Mouse (Mus musculus) embryonic facial prominence, embryonic 15.5 days (tissue): ENCODE data around the gene Rtn4ip1. TPM values are rescaled to one million over a fixed set of nuclear protein-coding genes. Genes with fewer than 3 reads are reported as not detected.
"Not testable (repeated sequence)": the region's sequence is repeated elsewhere in the genome, so short reads cannot be mapped to it uniquely, and the experiment has no call there.

Source experiments
- ATAC-seq: fragments of 200-750 bp; cut with Nextera tagmentation; 2 replicates; pipeline ENCODE4 v1.8.0; 2017; ENCODE audit warnings: low read depth, moderate TSS enrichment; ENCODE audit not compliant: insufficient number of reproducible peaks, low FRiP score, low TSS enrichment
- H3K27ac ChIP-seq: fragments of 300-500 bp; sonication (generic); replicated peaks from 2 replicates; pipeline ENCODE4 v1.5.1; 2015; ENCODE audit warnings: mild to moderate bottlenecking, inconsistent platforms
- H3K27me3 ChIP-seq: fragments of 300-500 bp; sonication (generic); 2 replicates; pipeline ENCODE4 v1.6.1; 2015; ENCODE audit warnings: inconsistent platforms
- H3K36me3 ChIP-seq: fragments of 300-500 bp; sonication (generic); 2 replicates; pipeline ENCODE4 v1.6.1; 2015; ENCODE audit warnings: mild to moderate bottlenecking, inconsistent platforms
- H3K4me1 ChIP-seq: fragments of 300-500 bp; sonication (generic); 2 replicates; pipeline ENCODE4 v1.6.1; 2015; ENCODE audit warnings: inconsistent platforms
- H3K4me2 ChIP-seq: fragments of 300-500 bp; sonication (generic); replicated peaks from 2 replicates; pipeline ENCODE4 v1.6.1; 2015; ENCODE audit warnings: mild to moderate bottlenecking, inconsistent platforms
- H3K4me3 ChIP-seq: fragments of 300-500 bp; sonication (generic); replicated peaks from 2 replicates; pipeline ENCODE4 v1.5.1; 2015; ENCODE audit warnings: mild to moderate bottlenecking, inconsistent platforms
- H3K9ac ChIP-seq: fragments of 300-500 bp; sonication (generic); 2 replicates; pipeline ENCODE4 v1.6.1; 2015; ENCODE audit warnings: inconsistent platforms
- H3K9me3 ChIP-seq: fragments of 300-500 bp; sonication (generic); replicated peaks from 2 replicates; pipeline ENCODE4 v1.6.1; 2016; ENCODE audit warnings: inconsistent platforms
- WGBS: fragments of 180-500 bp; shearing (Covaris S2); methylation state at CpG from one replicate; pipeline ENCODE4 v1.1.7; 2015; 5-methylcytosine and 5-hydroxymethylcytosine counted together
- polyA plus RNA-seq: library from polyadenylated mRNA; unstranded; fragments of >200 nt; fragmentation: Nextera tagmentation; extraction: Ambion mirVana; gene quantifications from 2 replicates; pipeline ENCODE4 v1.2.1, GENCODE M21; 2015

Rtn4ip1 gene
- polyA plus RNA-seq, 1 experiment from 2014 or later = 11.6 TPM

DNA sequence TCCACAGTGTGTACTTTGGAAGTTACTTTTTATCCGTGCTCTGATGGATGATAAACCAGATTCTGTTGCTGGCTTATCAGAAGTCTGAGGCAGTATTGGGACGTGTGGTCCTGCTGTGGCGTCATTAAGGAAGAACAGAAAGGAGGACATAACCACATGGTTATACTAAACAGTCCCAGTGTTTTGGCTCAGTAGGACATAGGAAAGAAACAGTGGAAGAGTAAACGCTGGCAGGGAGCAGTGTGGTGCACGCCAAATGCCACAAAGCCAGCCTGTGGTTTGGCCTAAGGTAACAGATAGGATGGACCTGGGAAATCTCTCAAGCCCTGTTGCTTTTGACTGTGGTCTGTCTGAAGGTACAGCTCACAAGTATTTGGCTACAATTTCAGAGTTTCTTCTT, 27.0 kb downstream of the Rtn4ip1 start:
- 64% methylated on average over 5 of the region's 5 CpGs for WGBS
- Histone ChIP-seq H3K4me2 (no peak overlapping the region), H3K36me3 (0 out of 2 replicates have a peak, but pooled peaks cover 3% of the 10 kb centered on the region), H3K9ac (no peak overlapping the region), H3K27ac (no peak overlapping the region), H3K4me1 (no peaks in the 10 kb centered on the region), H3K4me3 (no peak overlapping the region), H3K9me3 (no peaks in the 10 kb centered on the region), H3K27me3 (no peaks in the 10 kb centered on the region)
- no peak for ATAC-seq

DNA sequence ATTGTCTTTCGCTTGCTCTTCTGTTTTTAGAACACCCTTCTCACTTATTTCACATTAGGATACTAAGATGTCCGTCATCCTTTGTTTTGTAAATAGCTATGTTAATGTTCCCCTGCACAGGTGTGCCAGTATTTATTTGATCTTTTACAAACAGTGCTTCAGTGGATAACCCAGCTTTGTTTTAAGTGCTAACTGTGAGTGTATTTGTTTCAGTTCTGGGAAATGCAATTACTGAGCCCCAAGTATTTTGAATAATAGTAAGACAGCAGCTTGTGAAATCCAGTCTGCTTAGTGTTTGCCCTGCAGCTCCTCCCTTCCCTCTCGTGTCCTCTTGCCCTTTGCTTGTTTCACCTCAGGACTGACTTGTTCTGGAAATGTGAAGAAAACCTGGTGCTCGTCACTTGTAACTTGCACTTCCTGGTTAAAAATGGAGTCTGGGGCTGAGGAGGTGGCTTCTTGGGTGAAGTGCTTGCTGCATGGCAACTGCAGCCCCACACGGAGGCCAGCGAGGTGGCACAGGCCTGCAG, 37.6 kb downstream of the Rtn4ip1 start:
- H3K9ac ChIP-seq = no peak overlapping the region

DNA sequence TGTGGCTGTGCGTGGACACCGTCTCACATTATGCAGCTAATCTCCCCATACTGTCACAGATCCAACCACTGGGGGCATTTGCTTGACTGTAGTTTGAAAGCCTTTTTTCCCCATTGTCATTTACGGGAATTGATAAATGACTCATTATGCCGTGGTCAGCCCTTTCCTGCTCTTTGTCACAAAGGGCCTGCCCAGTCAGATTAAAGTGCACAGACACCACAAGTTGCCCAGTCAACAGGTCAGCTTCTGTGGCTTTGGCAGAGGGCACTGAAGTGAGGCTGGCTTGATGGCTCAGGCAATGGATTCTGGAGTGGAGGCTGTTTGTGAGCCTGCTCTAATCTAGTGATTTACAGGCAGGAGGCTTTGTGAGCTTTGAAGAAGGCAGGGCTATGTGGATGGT, 42.1 kb downstream of the Rtn4ip1 start:
- Histone ChIP-seq H3K36me3 (no peaks in the 10 kb centered on the region), H3K4me2 (no peak overlapping the region), H3K9me3 (no peaks in the 10 kb centered on the region), H3K4me1 (no peaks in the 10 kb centered on the region), H3K4me3 (no peak overlapping the region), H3K27ac (no peak overlapping the region), H3K27me3 (no peaks in the 10 kb centered on the region), H3K9ac (no peak overlapping the region)
- WGBS = 82% methylated on average over 4 of the region's 4 CpGs
- ATAC-seq = no peak

More for the DNA sequence above, 37.6 kb downstream of the Rtn4ip1 start:
- H3K4me2 ChIP-seq = no peak overlapping the region
- H3K27ac ChIP-seq = no peak overlapping the region
- H3K4me1 ChIP-seq = no peaks in the 10 kb centered on the region
- 71% methylated on average over 6 of the region's 6 CpGs for WGBS
- H3K4me3 ChIP-seq = no peak overlapping the region
- no peaks in the 10 kb centered on the region for H3K9me3 ChIP-seq
- H3K27me3 ChIP-seq = no peaks in the 10 kb centered on the region
- H3K36me3 ChIP-seq = no peaks in the 10 kb centered on the region; the same call in 1 of the 2 replicates
- no peak for ATAC-seq

DNA sequence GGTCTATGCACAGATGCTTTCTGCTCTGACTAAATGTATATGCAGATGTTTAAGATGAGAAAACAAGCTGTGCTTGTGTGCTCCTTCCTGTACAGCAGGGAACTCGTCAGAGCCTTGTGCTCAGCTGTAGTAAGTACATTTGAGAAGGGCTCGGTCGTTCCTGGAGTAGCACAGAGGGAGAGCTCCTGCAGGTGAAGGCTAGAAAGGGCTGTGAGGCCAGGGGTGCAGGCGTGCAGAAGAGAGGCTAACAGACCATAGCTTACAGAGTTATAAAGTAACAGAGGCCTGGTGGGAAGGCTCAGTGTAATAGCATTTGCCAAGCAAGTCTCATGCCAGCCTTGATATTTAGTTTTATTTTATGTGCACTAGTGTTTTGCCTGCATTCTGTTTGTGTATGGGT, 43.8 kb downstream of the Rtn4ip1 start:
- no peak for ATAC-seq
- no peaks in the 10 kb centered on the region for H3K36me3 ChIP-seq
- H3K9ac ChIP-seq = no peak overlapping the region
- H3K9me3 ChIP-seq = no peaks in the 10 kb centered on the region
- H3K4me1 ChIP-seq = no peaks in the 10 kb centered on the region
- 65% methylated on average over 4 of the region's 4 CpGs for WGBS
- H3K27me3 ChIP-seq = no peaks in the 10 kb centered on the region
- no peak overlapping the region for H3K4me2 ChIP-seq
- no peak overlapping the region for H3K4me3 ChIP-seq
- no peak overlapping the region for H3K27ac ChIP-seq

- Histone ChIP-seq H3K36me3 (no peaks in the 10 kb centered on the region), H3K4me3 (no peak overlapping the region), H3K9me3 (no peaks in the 10 kb centered on the region), H3K9ac (no peak overlapping the region), H3K27ac (no peak overlapping the region), H3K4me1 (no peaks in the 10 kb centered on the region), H3K4me2 (no peak overlapping the region), H3K27me3 (no peaks in the 10 kb centered on the region)
- no peak for ATAC-seq
These were observed 52.3 kb downstream of the Rtn4ip1 start for GRCm38 (mm10) chr10:43953942-43954341.

DNA sequence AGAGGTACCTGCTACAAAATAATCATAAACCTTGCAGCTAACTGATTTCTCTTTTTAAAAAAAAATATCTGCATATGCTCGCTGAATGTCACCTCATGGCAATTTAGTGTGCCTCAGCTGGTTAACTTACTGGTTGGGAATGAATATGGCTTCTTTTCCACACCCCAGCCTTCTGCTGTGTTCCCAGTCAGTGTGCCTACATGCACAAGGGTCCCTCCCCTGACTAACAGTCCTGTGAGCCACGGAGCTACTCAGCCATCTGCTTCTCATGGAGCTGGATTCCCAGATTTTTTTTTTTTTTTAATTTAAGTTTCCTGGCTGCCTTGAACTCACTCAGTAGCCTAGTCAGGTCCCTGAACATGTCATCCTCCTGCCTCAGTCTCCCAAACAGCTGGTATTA, 63.3 kb downstream of the Rtn4ip1 start:
- Histone ChIP-seq H3K9ac (no peak overlapping the region), H3K4me3 (no peak overlapping the region), H3K9me3 (no peaks in the 10 kb centered on the region), H3K36me3 (no peaks in the 10 kb centered on the region), H3K27ac (no peak overlapping the region), H3K4me1 (no peaks in the 10 kb centered on the region), H3K4me2 (no peak overlapping the region), H3K27me3 (no peaks in the 10 kb centered on the region)
- ATAC-seq = no peak
- 52% methylated on average over 2 of the region's 2 CpGs for WGBS

DNA sequence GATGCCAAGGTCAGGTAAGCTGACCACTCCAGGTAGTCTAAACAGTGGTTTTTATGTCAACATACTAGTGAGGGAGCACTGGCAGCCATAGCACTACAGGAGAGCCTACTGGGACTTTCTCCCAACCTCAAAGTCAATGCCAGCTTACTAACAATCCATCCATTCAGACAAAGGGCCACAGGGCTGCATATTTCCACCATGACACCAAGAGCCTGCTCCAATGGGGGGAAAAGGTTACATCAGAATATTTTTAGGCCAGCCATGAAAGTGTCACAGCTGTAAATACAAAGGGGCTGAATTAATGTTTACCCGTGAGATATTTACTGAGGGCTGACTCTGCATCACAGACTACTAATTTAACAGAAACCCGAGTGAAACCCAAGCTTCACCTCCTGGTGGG, 71.6 kb downstream of the Rtn4ip1 start:
- Histone ChIP-seq H3K36me3 (no peaks in the 10 kb centered on the region), H3K4me2 (no peak overlapping the region), H3K9me3 (no peaks in the 10 kb centered on the region), H3K9ac (no peak overlapping the region), H3K4me1 (no peaks in the 10 kb centered on the region), H3K4me3 (no peak overlapping the region), H3K27ac (no peak overlapping the region), H3K27me3 (no peaks in the 10 kb centered on the region)
- WGBS = 48% methylated on average over 2 of the region's 2 CpGs
- ATAC-seq = no peak

- Histone ChIP-seq H3K9ac (no peak overlapping the region), H3K36me3 (no peaks in the 10 kb centered on the region), H3K4me2 (no peak overlapping the region), H3K4me1 (no peaks in the 10 kb centered on the region), H3K4me3 (no peak overlapping the region), H3K9me3 (no peaks in the 10 kb centered on the region), H3K27ac (no peak overlapping the region), H3K27me3 (no peaks in the 10 kb centered on the region)
- WGBS = 53% methylated on average over 3 of the region's 3 CpGs
- ATAC-seq = no peak
These were observed 75.7 kb downstream of the Rtn4ip1 start for GRCm38 (mm10) chr10:43977353-43977752.

- WGBS = 70% methylated on average over 1 of the region's 1 CpGs
These were observed 78.5 kb downstream of the Rtn4ip1 start for GRCm38 (mm10) chr10:43980080-43980479.

GRCm38 (mm10) chr10:43980742-43981141, 79.1 kb downstream of the Rtn4ip1 start:
- not testable (repeated sequence) for H3K9ac ChIP-seq, H3K27me3 ChIP-seq, H3K4me1 ChIP-seq, H3K4me2 ChIP-seq, H3K4me3 ChIP-seq, H3K9me3 ChIP-seq, H3K27ac ChIP-seq, H3K36me3 ChIP-seq, ATAC-seq
- 95% methylated on average over 3 of the region's 3 CpGs for WGBS

More at GRCm38 (mm10) chr10:43980080-43980479, 78.5 kb downstream of the Rtn4ip1 start:
- H3K27me3 ChIP-seq = no peaks in the 10 kb centered on the region
- no peak overlapping the region for H3K4me3 ChIP-seq
- H3K36me3 ChIP-seq = no peaks in the 10 kb centered on the region
- no peaks in the 10 kb centered on the region for H3K9me3 ChIP-seq
- no peak overlapping the region for H3K4me2 ChIP-seq
- H3K9ac ChIP-seq = no peak overlapping the region
- no peak overlapping the region for H3K27ac ChIP-seq
- H3K4me1 ChIP-seq = no peaks in the 10 kb centered on the region
- no peak; the same call in 1 of the 2 replicates for ATAC-seq

- H3K4me1 ChIP-seq = no peaks in the 10 kb centered on the region
- H3K9me3 ChIP-seq = no peaks in the 10 kb centered on the region
- H3K27ac ChIP-seq = no peak overlapping the region
- no peaks in the 10 kb centered on the region for H3K36me3 ChIP-seq
- H3K4me3 ChIP-seq = no peak overlapping the region
- 79% methylated on average over 6 of the region's 6 CpGs for WGBS
- no peaks in the 10 kb centered on the region for H3K27me3 ChIP-seq
- ATAC-seq = no peak
- no peak overlapping the region for H3K9ac ChIP-seq
- no peak overlapping the region for H3K4me2 ChIP-seq
These were observed 80.9 kb downstream of the Rtn4ip1 start for GRCm38 (mm10) chr10:43982470-43982869.

- no peak for ATAC-seq
- no peak overlapping the region for H3K27ac ChIP-seq
- 80% methylated on average over 5 of the region's 5 CpGs for WGBS
- H3K9ac ChIP-seq = no peak overlapping the region
- H3K4me2 ChIP-seq = no peak overlapping the region
- H3K9me3 ChIP-seq = no peaks in the 10 kb centered on the region
- no peaks in the 10 kb centered on the region for H3K36me3 ChIP-seq
- no peaks in the 10 kb centered on the region for H3K27me3 ChIP-seq
- no peaks in the 10 kb centered on the region for H3K4me1 ChIP-seq
- no peak overlapping the region for H3K4me3 ChIP-seq
These were observed 81.6 kb downstream of the Rtn4ip1 start for GRCm38 (mm10) chr10:43983241-43983640.
